Comparison of ENCODE assay signal across 19 mouse cellular contexts in genomic region chr1:76508821-76509220, GRCm38 (mm10).
DNase-seq lines count a peak whose midpoint lies in the region; ATAC-seq and TF ChIP-seq lines count a peak whose summit lies in the region.
"Had no signal": no experiment of that assay in that cellular context is flagged by ENCODE, and none has a peak within 500 bp of the region (broad histone marks: within the 10 kb centered on the region; RNA-seq: fewer than 3 reads in every experiment).

No protein-coding gene starts in this region.

- no peak overlapping the region for H3K4me2 ChIP-seq in hindbrain, embryonic 16.5 days (ENCODE audit: low read length)
- H3K4me2 ChIP-seq: embryonic facial prominence, embryonic 12.5 days; forebrain, embryonic 13.5 days; forebrain, embryonic 15.5 days had no signal

- no peaks in the 10 kb centered on the region for H3K4me1 ChIP-seq in cortical plate, adult 2 months (ENCODE audit: control insufficient read depth, insufficient read depth, low read length)
- no peaks in the 10 kb centered on the region for H3K4me1 ChIP-seq in hindbrain, embryonic 16.5 days (ENCODE audit: control insufficient read depth, insufficient read depth, low read depth, low read length)
- H3K4me1 ChIP-seq: embryonic facial prominence, embryonic 10.5 days; embryonic facial prominence, embryonic 12.5 days; forebrain, embryonic 13.5 days; forebrain, embryonic 15.5 days had no signal

- DNase-seq in layer of hippocampus, adult 2 months (ENCODE audit: low spot score in 2 of 2), result peak in 1 of 2 experiments; percentile 26
- no peak for DNase-seq in layer of hippocampus, adult 11-12 months (ENCODE audit: low spot score)
- peak; percentile 40 for DNase-seq in brain, adult 2 months (ENCODE audit: low read depth, low spot score)
- DNase-seq: adrenal gland, adult 8-10 months; adrenal gland, postnatal 14 days; adrenal gland, postnatal 36 days; cerebellum, adult 11 months; cerebellum, adult 18-20 months; cerebellum, adult 8-10 months; cerebellum, adult 9-11 months; cerebellum, postnatal 14 days; cerebellum, postnatal 36 days; forebrain, postnatal 0 days had no signal

- no peaks in the 10 kb centered on the region for H3K9me3 ChIP-seq in hindbrain, embryonic 16.5 days (ENCODE audit: control insufficient read depth, low read length)
- H3K9me3 ChIP-seq: embryonic facial prominence, embryonic 10.5 days; embryonic facial prominence, embryonic 12.5 days; forebrain, embryonic 13.5 days; forebrain, embryonic 15.5 days had no signal

- TF ChIP-seq POLR2A in cortical plate, adult 2 months (IDR thresholded peaks at IDR 0.05; ENCODE audit: extremely low read depth, insufficient read depth, low read length), result no peak

- H3K9ac ChIP-seq in hindbrain, embryonic 16.5 days (ENCODE audit: low read depth, low read length), result no peak overlapping the region
- H3K9ac ChIP-seq: embryonic facial prominence, embryonic 12.5 days; forebrain, embryonic 13.5 days; forebrain, embryonic 15.5 days; forebrain, postnatal 0 days had no signal

- no peak for TF ChIP-seq CTCF in layer of hippocampus, adult 2 months (conservative IDR thresholded peaks at IDR 0.05)
- no peak for TF ChIP-seq CTCF in cortical plate, adult 2 months (IDR thresholded peaks at IDR 0.05; ENCODE audit: extremely low read depth, insufficient read depth, low read length)

- no peak for ATAC-seq in hindbrain, embryonic 16.5 days
- ATAC-seq: forebrain, embryonic 13.5 days; forebrain, embryonic 15.5 days; forebrain, postnatal 0 days had no signal

- H3K36me3 ChIP-seq in hindbrain, embryonic 16.5 days (ENCODE audit: control insufficient read depth, insufficient read depth, low read length), result no peaks in the 10 kb centered on the region
- H3K36me3 ChIP-seq: embryonic facial prominence, embryonic 10.5 days; embryonic facial prominence, embryonic 12.5 days; forebrain, embryonic 15.5 days had no signal

- no peaks in the 10 kb centered on the region for H3K27me3 ChIP-seq in hindbrain, embryonic 16.5 days (replicated peaks; ENCODE audit: control insufficient read depth, insufficient read depth, low read length)
- H3K27me3 ChIP-seq: embryonic facial prominence, embryonic 12.5 days; forebrain, embryonic 13.5 days; forebrain, embryonic 15.5 days had no signal

- 97% methylated on average over 1 of the region's 1 CpGs for WGBS in hindbrain, embryonic 16.5 days

- peak overlapping the region; percentile 74 for H3K27ac ChIP-seq in layer of hippocampus, adult 2 months
- 0 out of 2 replicates have a peak overlapping the region, but pooled peaks have one; percentile 29 for H3K27ac ChIP-seq in cortical plate, adult 2 months (ENCODE audit: insufficient read depth, low read length)
- H3K27ac ChIP-seq in hindbrain, embryonic 16.5 days (ENCODE audit: low read depth, low read length), result no peak overlapping the region
- H3K27ac ChIP-seq: embryonic facial prominence, embryonic 10.5 days; embryonic facial prominence, embryonic 12.5 days; forebrain, embryonic 13.5 days; forebrain, embryonic 15.5 days had no signal

- no peak overlapping the region for H3K4me3 ChIP-seq in layer of hippocampus, adult 2 months
- no peak overlapping the region for H3K4me3 ChIP-seq in cortical plate, adult 2 months (ENCODE audit: insufficient read depth, low read length)
- no peak overlapping the region for H3K4me3 ChIP-seq in hindbrain, embryonic 16.5 days (ENCODE audit: low read length)
- H3K4me3 ChIP-seq: embryonic facial prominence, embryonic 10.5 days; embryonic facial prominence, embryonic 12.5 days; forebrain, embryonic 13.5 days; forebrain, embryonic 15.5 days had no signal
